Mouse (Mus musculus) testis, adult 2 months (tissue): ENCODE data around the gene Gm10803. TPM values are rescaled to one million over a fixed set of nuclear protein-coding genes. Genes with fewer than 3 reads are reported as not detected.

ENCODE experiments used
- H3K27ac ChIP-seq: fragments of 200-500 bp; 2 replicates; pipeline ENCODE4 v1.5.1; 2012; ENCODE audit warnings: low read depth, low read length; ENCODE audit not compliant: control insufficient read depth, insufficient read depth
- H3K27me3 ChIP-seq: fragments of 200-500 bp; 2 replicates; pipeline ENCODE4 v1.6.1; 2012; ENCODE audit warnings: mild to moderate bottlenecking, low read length, moderate library complexity; ENCODE audit not compliant: control insufficient read depth, insufficient read depth
- H3K36me3 ChIP-seq: fragments of 200-500 bp; 2 replicates; pipeline ENCODE4 v1.6.1; 2012; ENCODE audit warnings: mild to moderate bottlenecking, low read length; ENCODE audit not compliant: control insufficient read depth, insufficient read depth
- H3K4me1 ChIP-seq: fragments of 200-500 bp; 2 replicates; pipeline ENCODE4 v1.6.1; 2012; ENCODE audit warnings: low read length; ENCODE audit not compliant: control insufficient read depth, insufficient read depth
- H3K4me3 ChIP-seq: fragments of 200-500 bp; 2 replicates; pipeline ENCODE4 v1.5.1; 2012; ENCODE audit warnings: low read depth, mild to moderate bottlenecking, low read length, moderate library complexity, mixed read lengths; ENCODE audit not compliant: control insufficient read depth
- CTCF ChIP-seq: fragments of 200-500 bp; IDR thresholded peaks from 2 replicates; pipeline ENCODE4 v1.5.1; 2012; ENCODE audit warnings: low read depth, mild to moderate bottlenecking, inconsistent platforms, low read length, moderate library complexity; ENCODE audit not compliant: control insufficient read depth, insufficient read depth, insufficient replicate concordance
- POLR2A ChIP-seq: fragments of 200-500 bp; IDR thresholded peaks from 2 replicates; pipeline ENCODE4 v1.6.1; 2012; ENCODE audit warnings: low read depth, mild to moderate bottlenecking, inconsistent platforms, low read length, moderate library complexity; ENCODE audit not compliant: control insufficient read depth
- polyA plus RNA-seq: library from polyadenylated mRNA; depleted of rRNA; stranded (reverse); fragments of >200 nt; gene quantifications from 2 replicates; pipeline ENCODE4 v1.2.3, GENCODE M21; 2012

Gene Gm10803
- polyA plus RNA-seq, 1 experiment, result not detected

- no peaks in the 10 kb centered on the region for H3K27me3 ChIP-seq
- H3K27ac ChIP-seq, result no peak overlapping the region
These were observed 6.5 kb upstream of the Gm10803 start for GRCm38 (mm10) chr2:93553905-93554304.

GRCm38 (mm10) chr2:93565647-93566046 lies 5.3 kb downstream of the Gm10803 start:
- Histone ChIP-seq H3K27ac (no peak overlapping the region), H3K4me1 (no peaks in the 10 kb centered on the region), H3K4me3 (no peak overlapping the region), H3K36me3 (no peaks in the 10 kb centered on the region), H3K27me3 (no peaks in the 10 kb centered on the region)
- TF ChIP-seq POLR2A (no peak), CTCF (no peak)

More at GRCm38 (mm10) chr2:93553905-93554304, 6.5 kb upstream of the Gm10803 start:
- H3K4me3 ChIP-seq, result no peak overlapping the region
- no peaks in the 10 kb centered on the region for H3K36me3 ChIP-seq
- TF ChIP-seq POLR2A, result no peak
- no peaks in the 10 kb centered on the region for H3K4me1 ChIP-seq

- no peak for TF ChIP-seq CTCF
- no peak for TF ChIP-seq POLR2A
- no peak overlapping the region for H3K27ac ChIP-seq
- no peaks in the 10 kb centered on the region for H3K4me1 ChIP-seq
- H3K36me3 ChIP-seq, result no peaks in the 10 kb centered on the region
- H3K27me3 ChIP-seq, result no peaks in the 10 kb centered on the region
- no peak overlapping the region for H3K4me3 ChIP-seq
These were observed 7.3 kb downstream of the Gm10803 start for GRCm38 (mm10) chr2:93567675-93568074.

- H3K36me3 ChIP-seq, result no peaks in the 10 kb centered on the region
- no peak for TF ChIP-seq POLR2A
- H3K27ac ChIP-seq, result no peak overlapping the region
- no peaks in the 10 kb centered on the region for H3K27me3 ChIP-seq
- no peak overlapping the region for H3K4me3 ChIP-seq
- no peaks in the 10 kb centered on the region for H3K4me1 ChIP-seq
These were observed 12.2 kb downstream of the Gm10803 start for GRCm38 (mm10) chr2:93572565-93572964.

DNA sequence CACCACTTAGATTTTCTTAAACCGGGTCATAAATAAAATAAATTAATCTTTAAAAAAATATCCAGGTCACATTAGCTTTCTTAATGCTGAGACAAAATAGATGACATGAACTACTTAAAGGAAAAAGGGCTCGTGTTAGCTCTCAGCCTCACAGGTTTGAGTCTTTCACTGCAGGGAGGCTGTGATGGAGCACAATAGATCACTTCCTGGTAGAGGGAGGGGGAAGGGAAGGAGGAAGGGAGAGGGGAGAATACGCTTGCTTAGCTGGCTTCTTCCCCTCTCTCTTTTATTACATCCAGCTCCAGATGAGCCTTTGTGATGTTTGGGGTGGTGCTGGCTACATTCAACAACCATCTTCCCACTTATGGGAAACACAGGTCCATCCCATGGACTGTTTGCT lies 20.9 kb downstream of the Gm10803 start:
- TF ChIP-seq CTCF (no peak), POLR2A (no peak)
- no peak overlapping the region for H3K27ac ChIP-seq
- peak overlapping the region; percentile 33; the same call in 1 of the 2 replicates for H3K4me3 ChIP-seq

DNA sequence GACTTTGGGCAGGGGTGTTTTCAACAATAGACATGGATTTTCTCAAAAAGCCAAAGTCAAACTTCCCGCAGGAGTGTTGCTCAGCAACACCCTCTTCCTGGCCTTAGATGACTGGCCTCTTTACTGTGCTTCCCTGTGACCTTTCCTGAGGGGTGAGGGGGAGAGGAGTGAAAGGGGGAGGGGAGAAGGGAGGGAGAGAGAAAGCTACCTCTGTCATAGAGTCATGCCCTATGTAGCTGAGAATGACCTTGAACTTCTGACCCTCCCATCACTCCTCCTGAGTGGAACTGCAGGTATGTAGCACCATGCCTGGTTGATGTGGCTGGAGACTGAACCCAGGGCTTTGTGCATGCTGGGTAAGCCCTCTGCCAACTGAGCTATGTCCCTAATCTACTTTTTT lies 25.5 kb downstream of the Gm10803 start:
- Histone ChIP-seq H3K4me1 (no peaks in the 10 kb centered on the region), H3K27ac (no peak overlapping the region), H3K36me3 (no peaks in the 10 kb centered on the region), H3K27me3 (no peaks in the 10 kb centered on the region), H3K4me3 (no peak overlapping the region)
- TF ChIP-seq CTCF, result no peak

More for the DNA sequence above, 20.9 kb downstream of the Gm10803 start:
- H3K4me1 ChIP-seq, result peaks cover 6% of the 10 kb centered on the region
- no peaks in the 10 kb centered on the region for H3K36me3 ChIP-seq
- H3K27me3 ChIP-seq, result no peaks in the 10 kb centered on the region

- Histone ChIP-seq H3K4me3 (no peak overlapping the region), H3K27me3 (no peaks in the 10 kb centered on the region), H3K27ac (no peak overlapping the region), H3K4me1 (no peaks in the 10 kb centered on the region), H3K36me3 (no peaks in the 10 kb centered on the region)
- TF ChIP-seq CTCF (no peak), POLR2A (no peak)
These were observed 27.1 kb downstream of the Gm10803 start for GRCm38 (mm10) chr2:93587446-93587845.

GRCm38 (mm10) chr2:93589875-93590274 lies 29.5 kb downstream of the Gm10803 start:
- Histone ChIP-seq H3K36me3 (no peaks in the 10 kb centered on the region), H3K27me3 (no peaks in the 10 kb centered on the region), H3K4me1 (no peaks in the 10 kb centered on the region), H3K27ac (no peak overlapping the region), H3K4me3 (no peak overlapping the region)
- TF ChIP-seq CTCF (no peak), POLR2A (no peak)
